Mouse (Mus musculus) limb, embryonic 14.5 days (tissue): ENCODE measurements at regions not wholly inside any gene's neighbourhood (a gene's known extent, or its start where the extent isn't known, plus 50 kb on each side); places are given as distances from the start of the nearest gene placed in this dataset.

Experiments
- ATAC-seq: fragments of 200-750 bp; cut with Nextera tagmentation; 2 replicates; pipeline ENCODE4 v1.8.0; 2017; ENCODE audit warnings: low read depth, moderate number of reproducible peaks, moderate TSS enrichment; ENCODE audit not compliant: low FRiP score
- DNase-seq: peaks from one replicate; pipeline ENCODE4 v3.0.0-alpha.2; 2015; ENCODE audit warnings: low spot score
- H3K27ac ChIP-seq: fragments of 300-500 bp; sonication (generic); replicated peaks from 2 replicates; pipeline ENCODE4 v1.5.1; 2014; ENCODE audit warnings: low read depth, mild to moderate bottlenecking, low read length, moderate library complexity, mixed read lengths
- H3K27me3 ChIP-seq: fragments of 300-500 bp; sonication (generic); 2 replicates; pipeline ENCODE4 v1.6.1; 2014; ENCODE audit warnings: low read length, mixed read lengths; ENCODE audit not compliant: control insufficient read depth, insufficient read depth
- H3K36me3 ChIP-seq: fragments of 300-500 bp; sonication (generic); 2 replicates; pipeline ENCODE4 v1.6.1; 2014; ENCODE audit warnings: mild to moderate bottlenecking, low read length, moderate library complexity, mixed read lengths; ENCODE audit not compliant: control insufficient read depth, insufficient read depth
- H3K4me1 ChIP-seq: fragments of 300-500 bp; sonication (generic); 2 replicates; pipeline ENCODE4 v1.6.1; 2014; ENCODE audit warnings: antibody characterized with exemption, low read length, mixed read lengths; ENCODE audit not compliant: control insufficient read depth, insufficient read depth
- H3K4me2 ChIP-seq: fragments of 300-500 bp; sonication (generic); replicated peaks from 2 replicates; pipeline ENCODE4 v1.6.1; 2014; ENCODE audit warnings: low read depth, mild to moderate bottlenecking, low read length, moderate library complexity; ENCODE audit not compliant: severe bottlenecking
- H3K4me3 ChIP-seq: fragments of 300-500 bp; sonication (generic); replicated peaks from 2 replicates; pipeline ENCODE4 v1.5.1; 2014; ENCODE audit warnings: low read length
- H3K9ac ChIP-seq: fragments of 300-500 bp; sonication (generic); 2 replicates; pipeline ENCODE4 v1.6.1; 2014; ENCODE audit warnings: mild to moderate bottlenecking, low read depth, low read length, moderate library complexity; ENCODE audit not compliant: severe bottlenecking
- H3K9me3 ChIP-seq: fragments of 300-500 bp; sonication (generic); 2 replicates; pipeline ENCODE4 v1.6.1; 2016; ENCODE audit warnings: low read length; ENCODE audit not compliant: control insufficient read depth
- POLR2A ChIP-seq: fragments of 200-500 bp; IDR thresholded peaks from 2 replicates; pipeline ENCODE4 v1.8.0; 2012; ENCODE audit warnings: inconsistent platforms, mild to moderate bottlenecking, moderate library complexity, borderline replicate concordance; ENCODE audit not compliant: insufficient read depth, insufficient read length; ENCODE audit errors: extremely low read depth
- WGBS: fragments of 180-500 bp; shearing (Covaris S2); extraction: QIAGEN DNeasy Blood & Tissue Kit; methylation state at CpG from one replicate; pipeline ENCODE4 v1.1.7; 2014; 5-methylcytosine and 5-hydroxymethylcytosine counted together

DNA sequence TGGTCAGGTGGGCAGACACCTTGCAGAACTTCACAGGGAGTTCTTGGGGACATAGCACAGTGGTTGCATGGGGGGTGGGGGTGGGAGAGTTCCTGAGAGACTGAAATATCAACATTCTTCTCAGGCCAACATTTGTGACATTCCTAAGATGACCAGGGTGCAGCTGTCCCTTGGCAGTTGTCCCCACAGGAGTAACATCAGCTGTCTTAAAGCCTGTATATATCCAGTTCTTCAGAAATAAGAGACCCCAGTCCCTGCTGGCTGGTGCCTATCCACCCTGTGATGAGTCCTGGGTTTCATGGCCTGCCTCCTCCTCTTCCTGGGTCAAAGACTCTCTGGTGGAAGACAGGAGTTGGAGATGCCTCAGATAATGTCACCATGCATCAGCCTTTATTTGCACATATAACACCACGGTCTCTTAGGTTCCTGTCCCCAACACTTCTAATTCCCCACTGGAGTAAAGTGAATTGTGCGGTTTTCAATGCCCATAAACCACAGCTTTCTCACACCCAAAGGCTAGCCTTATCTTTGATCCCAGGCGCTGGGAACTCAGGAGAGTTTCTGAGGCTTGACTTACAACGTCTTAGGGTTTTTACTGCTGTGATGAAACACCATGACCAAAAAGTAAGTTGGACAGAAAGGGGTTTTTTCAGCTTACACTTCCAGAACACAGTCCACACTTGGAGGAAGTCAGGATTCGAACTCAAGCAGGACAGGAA, 85.8 kb downstream of the Tomm20 start:
- H3K27ac ChIP-seq = no peak overlapping the region
- H3K27me3 ChIP-seq = no peaks in the 10 kb centered on the region
- H3K9ac ChIP-seq = no peak overlapping the region
- TF ChIP-seq POLR2A = no peak
- no peak overlapping the region for H3K4me3 ChIP-seq
- ATAC-seq = peak; percentile 81
- WGBS = 79% methylated on average over 5 of the region's 5 CpGs
- no peak for DNase-seq
- H3K9me3 ChIP-seq = no peaks in the 10 kb centered on the region
- no peaks in the 10 kb centered on the region for H3K36me3 ChIP-seq
- no peak overlapping the region for H3K4me2 ChIP-seq
- no peaks in the 10 kb centered on the region for H3K4me1 ChIP-seq

GRCm38 (mm10) chr8:126857307-126858203, 88.1 kb downstream of the Tomm20 start:
- H3K27ac ChIP-seq = no peak overlapping the region
- no peaks in the 10 kb centered on the region for H3K9me3 ChIP-seq
- 72% methylated on average over 13 of the region's 13 CpGs for WGBS
- no peak overlapping the region for H3K4me2 ChIP-seq
- DNase-seq (no peak), ATAC-seq (no peak)
- no peak for TF ChIP-seq POLR2A
- peaks cover 4% of the 10 kb centered on the region; the same call in 1 of the 2 replicates for H3K4me1 ChIP-seq
- H3K36me3 ChIP-seq = no peaks in the 10 kb centered on the region
- H3K9ac ChIP-seq = no peak overlapping the region
- H3K4me3 ChIP-seq = no peak overlapping the region
- H3K27me3 ChIP-seq = no peaks in the 10 kb centered on the region

DNA sequence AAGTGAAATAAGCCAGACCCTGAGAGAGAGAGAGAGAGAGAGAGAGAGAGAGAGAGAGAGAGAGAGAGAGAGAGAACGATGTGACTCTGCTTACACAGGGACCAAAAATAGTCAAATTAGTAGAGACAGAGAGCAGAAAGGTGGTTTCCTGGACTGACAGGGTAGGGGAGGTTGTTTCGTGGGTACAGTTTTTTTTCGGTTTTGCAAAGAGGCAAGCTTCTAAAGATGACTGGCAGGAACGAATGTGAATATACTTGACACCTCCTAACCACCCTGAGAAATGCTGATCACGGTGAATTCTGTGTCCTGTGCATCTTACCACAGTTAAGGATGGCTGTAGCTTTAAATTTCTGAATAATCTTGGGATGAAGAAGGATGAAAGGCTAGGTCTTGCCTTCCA, 89.7 kb downstream of the Tomm20 start:
- no peak overlapping the region for H3K4me2 ChIP-seq
- H3K27me3 ChIP-seq = no peaks in the 10 kb centered on the region
- no peak overlapping the region for H3K4me3 ChIP-seq
- WGBS = 75% methylated on average over 5 of the region's 5 CpGs
- peaks cover 4% of the 10 kb centered on the region; the same call in 1 of the 2 replicates for H3K4me1 ChIP-seq
- TF ChIP-seq POLR2A = no peak
- H3K9me3 ChIP-seq = no peaks in the 10 kb centered on the region
- H3K27ac ChIP-seq = no peak overlapping the region
- no peak for ATAC-seq
- H3K36me3 ChIP-seq = no peaks in the 10 kb centered on the region
- H3K9ac ChIP-seq = no peak overlapping the region
- DNase-seq = no peak

DNA sequence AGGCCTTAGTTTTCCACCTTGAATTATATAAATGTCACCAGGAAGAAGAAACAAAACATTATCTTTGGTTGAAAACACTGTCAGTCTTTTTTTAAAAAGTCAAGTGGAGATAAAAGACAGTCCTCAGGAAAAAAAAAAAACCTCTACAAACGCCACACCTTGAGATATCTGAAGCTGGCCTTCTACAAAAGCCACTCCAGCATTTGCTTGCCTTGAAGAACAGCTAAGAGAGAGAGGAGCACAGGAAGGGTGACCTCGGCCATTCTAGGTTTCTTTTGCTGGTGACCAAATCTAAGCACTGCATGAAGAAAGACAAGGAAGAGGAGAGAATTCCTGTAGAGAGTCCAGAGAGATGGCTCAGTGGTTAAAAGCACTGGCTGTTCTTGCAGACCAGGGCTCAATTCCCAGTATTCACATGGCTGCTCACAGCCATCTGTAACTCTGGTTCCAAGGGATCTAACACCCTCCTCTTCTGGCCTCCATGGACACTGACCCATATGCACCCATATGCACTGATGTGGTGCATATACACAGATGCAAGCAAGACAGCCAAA, 90.5 kb downstream of the Tomm20 start:
- no peak overlapping the region for H3K9ac ChIP-seq
- no peak overlapping the region for H3K4me3 ChIP-seq
- no peak for ATAC-seq
- peaks cover 4% of the 10 kb centered on the region; the same call in 1 of the 2 replicates for H3K4me1 ChIP-seq
- no peaks in the 10 kb centered on the region for H3K36me3 ChIP-seq
- no peak overlapping the region for H3K4me2 ChIP-seq
- H3K27ac ChIP-seq = no peak overlapping the region
- WGBS = 81% methylated on average over 2 of the region's 2 CpGs
- H3K9me3 ChIP-seq = no peaks in the 10 kb centered on the region
- no peak for TF ChIP-seq POLR2A
- no peaks in the 10 kb centered on the region for H3K27me3 ChIP-seq
- DNase-seq = no peak
